Mouse (Mus musculus) hindbrain, embryonic 10.5 days (tissue): ENCODE data around the gene Serpine2. TPM values are rescaled to one million over a fixed set of nuclear protein-coding genes. Genes with fewer than 3 reads are reported as not detected.

Experiments
- DNase-seq: peaks from one replicate; pipeline ENCODE4 v3.0.0-alpha.2; 2017; ENCODE audit warnings: low spot score
- H3K27ac ChIP-seq: fragments of 300-500 bp; sonication (generic); 2 replicates; pipeline ENCODE4 v1.5.1; 2016; ENCODE audit warnings: mild to moderate bottlenecking, moderate library complexity
- H3K27me3 ChIP-seq: fragments of 300-500 bp; sonication (generic); 2 replicates; pipeline ENCODE4 v1.6.1; 2016; ENCODE audit warnings: mild to moderate bottlenecking; ENCODE audit not compliant: poor library complexity, insufficient read depth, severe bottlenecking
- H3K36me3 ChIP-seq: fragments of 300-500 bp; sonication (generic); 2 replicates; pipeline ENCODE4 v1.6.1; 2016; ENCODE audit warnings: mild to moderate bottlenecking, moderate library complexity
- H3K4me1 ChIP-seq: fragments of 300-500 bp; sonication (generic); replicated peaks from 2 replicates; pipeline ENCODE4 v1.6.1; 2016; ENCODE audit warnings: mild to moderate bottlenecking
- H3K4me3 ChIP-seq: fragments of 300-500 bp; sonication (generic); 2 replicates; pipeline ENCODE4 v1.5.1; 2016; ENCODE audit warnings: mild to moderate bottlenecking, moderate library complexity
- H3K9me3 ChIP-seq: fragments of 300-500 bp; sonication (generic); 2 replicates; pipeline ENCODE4 v1.6.1; 2016; ENCODE audit warnings: mild to moderate bottlenecking, moderate library complexity
- WGBS: fragments of 180-500 bp; shearing (Covaris S2); methylation state at CpG from one replicate; pipeline ENCODE4 v1.1.7; 2016; 5-methylcytosine and 5-hydroxymethylcytosine counted together
- polyA plus RNA-seq: library from polyadenylated mRNA; unstranded; fragments of >200 nt; fragmentation: Nextera tagmentation; extraction: Ambion mirVana; gene quantifications from 2 replicates; pipeline ENCODE4 v1.2.1, GENCODE M21; 2016

Gene Serpine2
- polyA plus RNA-seq, 1 experiment from 2014 or later = 68.2 TPM

DNA sequence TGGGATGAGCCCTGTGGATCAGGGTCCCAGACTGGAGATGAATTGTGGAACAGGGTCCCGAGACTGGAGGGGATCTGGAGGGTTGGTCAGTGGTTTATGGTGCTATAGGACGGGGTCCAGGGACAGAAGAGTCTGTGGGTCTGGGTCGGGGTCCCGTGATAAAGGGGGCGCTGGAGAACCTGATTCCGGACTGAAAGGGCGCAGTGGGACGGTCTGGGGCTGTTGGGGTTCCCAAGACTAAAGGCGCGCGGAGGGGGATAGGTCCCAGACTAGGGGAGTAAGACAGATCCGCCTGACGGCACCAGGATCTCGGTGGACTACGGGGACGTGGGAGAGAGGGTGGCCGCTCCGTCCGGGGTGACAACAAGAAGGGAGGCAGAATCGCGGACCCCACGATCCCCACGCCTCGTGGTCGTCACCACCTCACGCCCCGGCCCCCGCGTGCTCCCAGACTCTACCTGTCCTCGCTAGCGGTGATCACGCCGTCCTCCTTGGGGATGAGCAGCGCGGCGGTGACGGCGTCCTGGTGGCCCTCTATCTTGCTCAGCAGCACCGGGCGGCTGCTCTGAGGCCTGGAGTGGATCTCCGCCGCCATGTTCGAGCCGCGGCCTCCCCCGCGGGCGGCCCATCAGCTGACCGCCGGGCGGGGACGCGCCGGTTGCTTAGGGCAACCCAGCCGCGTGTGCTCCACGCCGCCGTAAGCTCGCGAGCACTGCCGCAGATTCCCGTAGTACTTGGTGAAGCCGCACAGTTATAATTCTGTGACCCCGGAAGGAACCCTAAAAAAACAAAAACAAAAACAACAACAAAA, 99.7 kb downstream of the Serpine2 start:
- H3K36me3 ChIP-seq = no peaks in the 10 kb centered on the region
- H3K4me3 ChIP-seq = peak overlapping the region; percentile 73
- under 1% methylated on average over 65 of the region's 65 CpGs for WGBS
- no peaks in the 10 kb centered on the region for H3K27me3 ChIP-seq
- H3K27ac ChIP-seq = peak overlapping the region; percentile 90
- peaks cover 19% of the 10 kb centered on the region for H3K4me1 ChIP-seq
- no peaks in the 10 kb centered on the region for H3K9me3 ChIP-seq
- DNase-seq = peak; percentile 81

DNA sequence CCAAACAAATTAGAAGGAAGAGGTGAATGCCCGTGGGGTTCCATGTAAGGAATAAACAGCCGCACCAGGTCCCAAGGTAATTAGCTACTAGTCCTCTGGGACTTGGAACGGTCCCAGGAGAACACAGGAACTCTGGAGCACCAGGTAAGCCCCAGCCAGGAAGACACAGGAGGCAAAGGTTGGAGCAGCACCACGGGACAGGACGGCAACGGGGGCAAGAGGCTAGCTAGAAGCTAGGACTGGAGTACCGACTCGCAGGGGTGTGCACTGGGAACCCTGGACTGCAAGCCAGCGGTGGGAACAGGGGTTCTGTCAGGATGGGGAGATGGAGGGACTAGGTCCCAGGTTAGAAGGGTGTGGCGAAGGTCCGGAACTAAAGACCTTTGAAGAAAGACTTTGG, 100.3 kb downstream of the Serpine2 start:
- no peaks in the 10 kb centered on the region for H3K27me3 ChIP-seq
- H3K4me1 ChIP-seq = peaks cover 19% of the 10 kb centered on the region
- peak overlapping the region; percentile 73 for H3K4me3 ChIP-seq
- DNase-seq = no peak
- no peaks in the 10 kb centered on the region for H3K9me3 ChIP-seq
- WGBS = 13% methylated on average over 11 of the region's 11 CpGs
- peak overlapping the region; percentile 90 for H3K27ac ChIP-seq
- no peaks in the 10 kb centered on the region for H3K36me3 ChIP-seq

DNA sequence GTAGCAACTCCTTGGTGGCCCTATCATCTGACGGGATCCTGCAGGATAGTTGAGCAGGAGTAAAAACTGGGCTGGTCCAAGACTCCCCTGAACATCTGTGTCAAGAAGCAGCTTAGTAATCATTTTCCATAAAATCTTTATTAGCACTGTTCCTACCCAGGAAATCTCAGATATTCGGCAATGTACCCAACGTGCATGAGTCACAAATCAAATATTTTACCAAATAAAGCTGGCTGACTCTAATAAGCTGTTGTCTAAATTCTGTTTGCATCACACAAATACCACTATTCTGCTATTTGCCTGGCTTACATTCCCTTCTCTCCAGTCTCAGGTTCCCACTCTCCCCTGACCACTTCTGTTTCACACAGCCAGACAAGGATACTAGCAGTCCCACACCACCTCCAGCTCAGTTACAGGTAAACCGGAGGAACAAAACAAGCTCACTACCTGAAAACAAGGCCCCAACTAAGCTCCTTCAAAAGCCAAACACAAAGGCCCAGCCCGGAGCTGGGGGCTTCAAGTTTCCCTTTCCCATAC, 101.5 kb downstream of the Serpine2 start:
- 77% methylated on average over 5 of the region's 5 CpGs for WGBS
- no peak overlapping the region for H3K27ac ChIP-seq
- no peaks in the 10 kb centered on the region for H3K36me3 ChIP-seq
- no peaks in the 10 kb centered on the region for H3K9me3 ChIP-seq
- no peak for DNase-seq
- no peak overlapping the region for H3K4me3 ChIP-seq
- no peaks in the 10 kb centered on the region for H3K27me3 ChIP-seq
- H3K4me1 ChIP-seq = peaks cover 19% of the 10 kb centered on the region

DNA sequence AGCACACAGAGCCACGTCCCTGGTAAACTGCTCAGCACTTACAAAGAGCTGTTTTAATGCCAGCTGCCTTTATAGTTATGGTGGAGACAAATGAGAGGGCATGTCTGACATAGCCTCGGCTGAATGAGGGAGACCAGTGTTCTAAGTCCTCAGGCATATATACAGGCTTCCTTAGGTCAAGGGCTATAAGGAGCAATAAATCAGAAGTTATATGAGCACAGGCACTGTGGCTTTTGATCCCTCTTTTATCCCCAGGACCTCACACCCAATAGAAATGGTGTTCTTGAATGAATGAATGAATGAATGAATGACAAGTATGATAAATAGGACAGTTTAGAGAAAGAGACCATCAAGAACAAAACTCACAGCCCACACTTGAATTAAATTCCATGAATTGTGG, 102.0 kb downstream of the Serpine2 start:
- no peak for DNase-seq
- Histone ChIP-seq H3K4me3 (no peak overlapping the region), H3K9me3 (no peaks in the 10 kb centered on the region), H3K27ac (no peak overlapping the region), H3K4me1 (peaks cover 19% of the 10 kb centered on the region), H3K27me3 (no peaks in the 10 kb centered on the region), H3K36me3 (no peaks in the 10 kb centered on the region)
- WGBS = 68% methylated on average over 2 of the region's 2 CpGs

- no peak for DNase-seq
- Histone ChIP-seq H3K9me3 (no peaks in the 10 kb centered on the region), H3K4me1 (peaks cover 19% of the 10 kb centered on the region), H3K36me3 (no peaks in the 10 kb centered on the region), H3K27me3 (no peaks in the 10 kb centered on the region), H3K4me3 (no peak overlapping the region), H3K27ac (no peak overlapping the region)
- WGBS = 84% methylated on average over 4 of the region's 4 CpGs
Measured at GRCm38 (mm10) chr1:79757597-79757996, 103.4 kb downstream of the Serpine2 start.

GRCm38 (mm10) chr1:79757161-79757560, 103.8 kb downstream of the Serpine2 start:
- no peaks in the 10 kb centered on the region for H3K9me3 ChIP-seq
- 76% methylated on average over 7 of the region's 7 CpGs for WGBS
- H3K4me3 ChIP-seq = no peak overlapping the region
- DNase-seq = no peak
- no peak overlapping the region for H3K27ac ChIP-seq
- no peaks in the 10 kb centered on the region for H3K36me3 ChIP-seq
- H3K27me3 ChIP-seq = no peaks in the 10 kb centered on the region
- H3K4me1 ChIP-seq = peaks cover 17% of the 10 kb centered on the region

DNA sequence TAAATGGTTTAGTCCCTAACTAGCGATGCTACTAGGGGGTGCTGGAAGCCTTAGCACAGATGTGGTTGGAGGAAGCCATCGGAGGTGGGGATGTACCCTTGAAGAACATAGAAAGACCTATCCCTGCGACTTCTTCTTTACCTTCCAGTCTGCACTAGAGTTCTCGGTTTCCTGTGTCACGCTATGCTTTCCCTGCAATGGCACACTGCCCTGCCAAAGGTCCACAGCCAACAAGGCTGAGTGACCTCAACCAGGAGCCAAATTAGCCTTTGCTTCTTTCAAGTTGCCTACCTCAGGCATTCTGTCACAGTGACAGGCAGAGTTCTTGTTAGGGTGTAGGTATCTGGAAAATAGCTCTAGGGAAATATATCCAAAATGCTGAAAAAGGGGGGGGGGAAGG, 104.6 kb downstream of the Serpine2 start:
- H3K4me3 ChIP-seq = no peak overlapping the region
- H3K36me3 ChIP-seq = peaks cover under 1% of the 10 kb centered on the region; the same call in 1 of the 2 replicates
- no peaks in the 10 kb centered on the region for H3K9me3 ChIP-seq
- no peaks in the 10 kb centered on the region for H3K27me3 ChIP-seq
- DNase-seq = no peak
- no peak overlapping the region for H3K27ac ChIP-seq
- H3K4me1 ChIP-seq = peaks cover 15% of the 10 kb centered on the region
- WGBS = 86% methylated on average over 5 of the region's 5 CpGs

GRCm38 (mm10) chr1:79755376-79755775, 105.6 kb downstream of the Serpine2 start:
- peaks cover 8% of the 10 kb centered on the region; the same call in 1 of the 2 replicates for H3K36me3 ChIP-seq
- H3K9me3 ChIP-seq = no peaks in the 10 kb centered on the region
- H3K4me1 ChIP-seq = peaks cover 8% of the 10 kb centered on the region
- DNase-seq = no peak
- H3K4me3 ChIP-seq = no peak overlapping the region
- no peak overlapping the region for H3K27ac ChIP-seq
- WGBS = 67% methylated on average over 2 of the region's 2 CpGs
- no peaks in the 10 kb centered on the region for H3K27me3 ChIP-seq

DNA sequence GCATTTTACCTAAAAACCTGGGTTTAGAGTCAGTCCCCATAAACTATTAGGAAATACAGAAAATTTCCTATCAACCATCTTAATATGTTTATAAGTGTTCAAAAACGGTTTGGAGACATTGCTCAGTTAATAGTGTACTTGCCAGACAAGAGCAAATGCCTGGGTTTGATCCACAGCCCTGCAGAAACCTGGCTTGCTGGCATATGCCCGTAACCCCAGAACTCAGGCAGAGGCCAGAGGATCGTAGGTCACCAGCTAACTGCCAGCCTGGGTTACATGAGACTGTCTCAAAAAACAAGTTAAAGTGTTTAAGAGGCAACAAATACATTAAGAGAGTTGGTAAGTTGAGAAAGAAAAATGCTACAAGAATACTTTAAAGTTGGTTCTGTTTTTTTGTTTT, 106.0 kb downstream of the Serpine2 start:
- H3K36me3 ChIP-seq = peaks cover 10% of the 10 kb centered on the region; the same call in 1 of the 2 replicates
- WGBS = 87% methylated on average over 3 of the region's 3 CpGs
- H3K4me3 ChIP-seq = no peak overlapping the region
- no peaks in the 10 kb centered on the region for H3K27me3 ChIP-seq
- DNase-seq = no peak
- no peaks in the 10 kb centered on the region for H3K9me3 ChIP-seq
- H3K4me1 ChIP-seq = peaks cover 3% of the 10 kb centered on the region; the same call in 1 of the 2 replicates
- H3K27ac ChIP-seq = no peak overlapping the region

DNA sequence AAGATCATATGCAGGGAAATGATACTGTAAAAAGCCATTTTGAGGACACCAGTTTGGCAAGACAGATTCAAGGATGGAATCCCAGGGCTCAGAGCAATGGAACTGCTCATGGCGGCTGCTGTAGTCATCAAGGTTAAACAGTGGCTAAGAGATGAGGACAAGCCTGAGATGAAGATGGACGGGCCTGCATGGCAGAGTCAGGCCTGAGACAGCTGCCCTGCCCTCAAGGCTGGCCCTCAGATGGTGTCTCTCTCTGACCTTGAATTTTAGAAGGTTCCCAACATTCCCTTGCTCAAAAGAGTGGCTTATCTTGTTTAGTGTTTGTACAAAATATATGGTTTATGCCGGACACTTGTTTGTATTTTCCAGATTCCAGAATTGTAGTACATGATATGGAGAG, 107.5 kb downstream of the Serpine2 start:
- no peak overlapping the region for H3K4me3 ChIP-seq

GRCm38 (mm10) chr1:79752714-79753340, 108.2 kb downstream of the Serpine2 start:
- H3K9me3 ChIP-seq = no peaks in the 10 kb centered on the region
- H3K4me1 ChIP-seq = no peaks in the 10 kb centered on the region
- H3K4me3 ChIP-seq = no peak overlapping the region
- H3K36me3 ChIP-seq = peaks cover 10% of the 10 kb centered on the region; the same call in 1 of the 2 replicates
- DNase-seq = no peak
- no peaks in the 10 kb centered on the region for H3K27me3 ChIP-seq
- 82% methylated on average over 4 of the region's 4 CpGs for WGBS
- H3K27ac ChIP-seq = no peak overlapping the region

More for the DNA sequence above, 107.5 kb downstream of the Serpine2 start:
- no peaks in the 10 kb centered on the region for H3K4me1 ChIP-seq
- H3K27me3 ChIP-seq = no peaks in the 10 kb centered on the region
- H3K36me3 ChIP-seq = peaks cover 10% of the 10 kb centered on the region; the same call in 1 of the 2 replicates
- no peaks in the 10 kb centered on the region for H3K9me3 ChIP-seq
- no peak overlapping the region for H3K27ac ChIP-seq
- 93% methylated on average over 3 of the region's 3 CpGs for WGBS
- no peak for DNase-seq

DNA sequence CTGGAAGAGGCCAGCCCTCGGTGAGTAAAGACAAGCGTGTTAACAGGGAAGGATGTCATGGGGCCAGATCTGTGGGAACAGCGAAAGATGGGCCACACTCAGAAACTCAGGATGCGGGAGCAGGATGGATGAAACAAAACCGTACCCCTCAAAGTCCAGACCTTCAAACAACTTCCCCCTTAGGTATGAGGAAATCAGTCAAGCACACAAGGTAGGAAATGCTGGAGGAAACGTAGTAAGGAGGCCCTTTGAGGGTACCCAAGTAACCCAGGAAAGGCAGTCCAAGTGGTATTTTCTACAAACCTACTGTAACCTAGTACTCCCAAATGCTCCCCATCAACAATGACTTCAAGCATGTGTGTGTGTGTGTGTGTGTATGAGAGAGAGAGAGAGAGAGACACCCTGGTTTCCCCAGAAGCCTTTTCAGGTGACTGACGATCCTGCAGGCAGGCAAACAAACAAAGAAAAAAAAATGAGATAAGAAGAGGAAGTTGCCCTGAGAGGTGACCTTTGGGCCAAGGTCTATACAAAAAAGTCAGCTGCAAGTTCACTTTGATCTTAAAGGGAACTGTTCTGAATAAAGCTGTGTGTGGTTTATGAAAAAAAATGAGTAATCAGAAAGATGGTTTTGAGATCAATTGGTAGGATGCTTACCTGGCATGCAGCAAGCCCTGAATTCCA, 108.8 kb downstream of the Serpine2 start:
- H3K27ac ChIP-seq = no peak overlapping the region
- H3K4me1 ChIP-seq = no peaks in the 10 kb centered on the region
- no peak for DNase-seq
- no peak overlapping the region for H3K4me3 ChIP-seq
- no peaks in the 10 kb centered on the region for H3K9me3 ChIP-seq
- H3K36me3 ChIP-seq = peaks cover 10% of the 10 kb centered on the region; the same call in 1 of the 2 replicates
- 88% methylated on average over 7 of the region's 7 CpGs for WGBS
- H3K27me3 ChIP-seq = no peaks in the 10 kb centered on the region
